Mouse (Mus musculus) stomach, embryonic 14.5 days (tissue): ENCODE results near the gene Galnt17. TPM values are rescaled to one million over a fixed set of nuclear protein-coding genes. Genes with fewer than 3 reads are reported as not detected.

Source experiments
- ATAC-seq: fragments of 200-750 bp; cut with Nextera tagmentation; 2 replicates; pipeline ENCODE4 v1.8.0; 2017; ENCODE audit warnings: low read depth, moderate TSS enrichment; ENCODE audit not compliant: insufficient number of reproducible peaks, insufficient read depth, low FRiP score
- H3K27ac ChIP-seq: fragments of 300-500 bp; sonication (generic); 2 replicates; pipeline ENCODE4 v1.5.1; 2014; ENCODE audit warnings: mild to moderate bottlenecking, low read length, moderate library complexity, mixed read lengths
- H3K27me3 ChIP-seq: fragments of 300-500 bp; sonication (generic); 2 replicates; pipeline ENCODE4 v1.6.1; 2014; ENCODE audit warnings: low read length, control low read depth, mixed read lengths; ENCODE audit not compliant: control insufficient read depth, insufficient read depth
- H3K36me3 ChIP-seq: fragments of 300-500 bp; sonication (generic); 2 replicates; pipeline ENCODE4 v1.6.1; 2014; ENCODE audit warnings: mild to moderate bottlenecking, control low read depth, low read length, moderate library complexity, mixed read lengths; ENCODE audit not compliant: control insufficient read depth, insufficient read depth
- H3K4me1 ChIP-seq: fragments of 300-500 bp; sonication (generic); 2 replicates; pipeline ENCODE4 v1.6.1; 2014; ENCODE audit warnings: low read length, control low read depth, mixed read lengths; ENCODE audit not compliant: control insufficient read depth, insufficient read depth
- H3K4me2 ChIP-seq: fragments of 300-500 bp; sonication (generic); replicated peaks from 2 replicates; pipeline ENCODE4 v1.6.1; 2014; ENCODE audit warnings: low read depth, low read length, control low read depth
- H3K4me3 ChIP-seq: fragments of 300-500 bp; sonication (generic); 2 replicates; pipeline ENCODE4 v1.5.1; 2014; ENCODE audit warnings: low read depth, low read length, control low read depth
- H3K9ac ChIP-seq: fragments of 300-500 bp; sonication (generic); replicated peaks from 2 replicates; pipeline ENCODE4 v1.6.1; 2014; ENCODE audit warnings: low read depth, mild to moderate bottlenecking, control low read depth, low read length, moderate library complexity, mixed read lengths
- H3K9me3 ChIP-seq: fragments of 300-500 bp; sonication (generic); 2 replicates; pipeline ENCODE4 v1.6.1; 2016; ENCODE audit warnings: low read depth, low read length, control low read depth; ENCODE audit not compliant: control insufficient read depth
- WGBS: fragments of 180-500 bp; shearing (Covaris S2); extraction: QIAGEN DNeasy Blood & Tissue Kit; methylation state at CpG from one replicate; pipeline ENCODE4 v1.1.7; 2014; 5-methylcytosine and 5-hydroxymethylcytosine counted together
- polyA plus RNA-seq: library from polyadenylated mRNA; unstranded; fragments of >200 nt; fragmentation: Nextera tagmentation; extraction: Ambion mirVana; gene quantifications from 2 replicates; pipeline ENCODE4 v1.2.1, GENCODE M21; 2014

The Galnt17 gene
- polyA plus RNA-seq, 1 experiment from 2014 or later = 1.9 TPM

GRCm38 (mm10) chr5:130950421-130950820 lies 357.9 kb downstream of the Galnt17 start:
- Histone ChIP-seq H3K36me3 (no peaks in the 10 kb centered on the region), H3K4me3 (no peak overlapping the region), H3K27me3 (no peaks in the 10 kb centered on the region), H3K4me2 (no peak overlapping the region), H3K27ac (no peak overlapping the region), H3K9me3 (peaks cover 5% of the 10 kb centered on the region; the same call in 1 of the 2 replicates), H3K9ac (no peak overlapping the region), H3K4me1 (no peaks in the 10 kb centered on the region)
- 0 out of 2 replicates have a peak, but pooled peaks have one; percentile 28 for ATAC-seq
- WGBS = 39% methylated on average over 4 of the region's 4 CpGs

- Histone ChIP-seq H3K4me1 (no peaks in the 10 kb centered on the region), H3K27me3 (no peaks in the 10 kb centered on the region), H3K27ac (no peak overlapping the region), H3K4me2 (no peak overlapping the region), H3K9me3 (peaks cover 5% of the 10 kb centered on the region; the same call in 1 of the 2 replicates), H3K4me3 (no peak overlapping the region), H3K36me3 (no peaks in the 10 kb centered on the region), H3K9ac (no peak overlapping the region)
- no peak for ATAC-seq
- 56% methylated on average over 1 of the region's 1 CpGs for WGBS
These were observed 358.6 kb downstream of the Galnt17 start for GRCm38 (mm10) chr5:130949710-130950109.

DNA sequence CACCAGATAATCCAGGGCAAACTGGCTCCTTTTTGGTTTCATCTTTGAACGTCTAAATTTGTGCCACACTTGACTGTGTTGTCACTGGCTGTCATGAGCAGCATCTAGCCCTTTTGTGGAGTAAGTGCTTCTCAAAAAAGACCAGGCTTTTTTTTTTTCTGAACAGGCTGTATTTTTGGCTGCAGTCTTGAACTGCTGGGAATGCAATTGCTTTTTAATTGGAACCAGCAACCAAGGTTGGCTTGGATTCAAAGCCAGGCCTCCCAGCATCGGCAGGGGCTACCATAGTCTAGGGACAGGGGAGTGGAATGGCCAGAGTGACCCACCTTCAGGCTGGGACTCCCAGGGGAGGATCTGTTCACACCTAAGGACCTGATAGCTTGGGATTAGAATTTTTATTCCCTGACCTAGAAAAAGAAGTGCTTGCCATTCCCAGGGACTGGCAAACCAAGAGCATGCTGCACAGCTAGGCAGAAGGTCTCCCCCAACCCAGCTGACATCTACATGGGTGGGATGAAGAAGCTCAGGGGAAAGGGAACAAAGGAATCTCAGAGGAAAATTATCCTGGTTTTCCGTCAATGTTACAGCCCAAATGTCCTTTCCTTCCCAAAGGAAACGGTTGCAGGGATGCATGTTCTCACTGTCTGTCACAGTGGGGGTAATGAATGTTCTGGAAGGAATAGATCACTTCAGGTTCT lies 369.2 kb downstream of the Galnt17 start:
- Histone ChIP-seq H3K4me2 (no peak overlapping the region), H3K27ac (no peak overlapping the region), H3K9ac (no peak overlapping the region), H3K4me3 (no peak overlapping the region), H3K4me1 (0 out of 2 replicates have a peak, but pooled peaks cover 3% of the 10 kb centered on the region), H3K36me3 (no peaks in the 10 kb centered on the region), H3K27me3 (no peaks in the 10 kb centered on the region), H3K9me3 (no peaks in the 10 kb centered on the region)
- WGBS = 30% methylated on average over 4 of the region's 4 CpGs
- ATAC-seq = no peak

DNA sequence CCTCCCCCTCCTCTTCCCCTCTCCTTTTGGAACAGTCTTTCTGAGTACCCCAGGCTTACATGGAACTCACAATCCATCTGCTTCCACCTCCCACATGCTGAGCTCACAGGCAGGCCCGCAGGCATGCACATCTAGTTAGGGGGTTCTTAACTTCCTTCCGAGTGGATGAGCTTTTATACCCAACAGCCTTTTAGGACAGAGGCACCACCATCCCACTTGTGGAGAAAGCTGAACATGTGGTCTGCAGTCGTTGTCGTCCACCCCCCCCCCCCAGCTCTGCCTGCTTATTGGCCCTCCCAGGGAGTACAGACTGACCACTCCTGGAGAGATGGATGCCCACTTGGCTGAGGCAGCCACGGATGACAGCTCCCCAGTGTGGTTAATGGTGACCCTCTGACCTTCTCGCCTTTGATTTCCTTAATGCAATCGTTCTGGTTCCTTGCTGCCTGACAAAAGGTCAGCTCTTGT lies 370.0 kb downstream of the Galnt17 start:
- ATAC-seq = peak; percentile 74; the same call in 1 of the 2 replicates
- Histone ChIP-seq H3K9ac (no peak overlapping the region), H3K27ac (0 out of 2 replicates have a peak overlapping the region, but pooled peaks have one; percentile 15), H3K4me1 (0 out of 2 replicates have a peak, but pooled peaks cover 2% of the 10 kb centered on the region), H3K4me2 (no peak overlapping the region), H3K9me3 (no peaks in the 10 kb centered on the region), H3K27me3 (no peaks in the 10 kb centered on the region), H3K4me3 (no peak overlapping the region), H3K36me3 (no peaks in the 10 kb centered on the region)
- 11% methylated on average over 7 of the region's 7 CpGs for WGBS

DNA sequence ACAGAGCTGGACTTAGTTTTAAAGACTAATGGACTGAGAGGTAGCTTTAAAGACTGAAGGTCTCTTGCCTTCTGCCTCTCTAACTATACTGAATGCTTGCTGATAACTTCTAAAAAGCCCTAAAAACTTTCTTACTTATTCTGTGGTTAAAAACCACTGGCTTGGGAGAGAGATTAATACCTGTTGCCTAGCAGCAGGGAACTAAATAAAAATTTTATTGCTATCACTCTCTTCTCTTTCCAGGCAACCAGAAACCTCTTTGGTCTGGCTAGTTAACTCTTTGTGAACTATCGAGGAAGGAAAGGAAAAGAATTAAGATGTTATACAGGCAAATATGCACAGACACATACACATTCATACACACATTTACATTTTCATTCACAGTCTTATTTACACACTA lies 377.3 kb downstream of the Galnt17 start:
- Histone ChIP-seq H3K27me3 (no peaks in the 10 kb centered on the region), H3K4me3 (no peak overlapping the region), H3K9me3 (no peaks in the 10 kb centered on the region), H3K27ac (no peak overlapping the region), H3K4me2 (no peak overlapping the region), H3K36me3 (no peaks in the 10 kb centered on the region), H3K9ac (no peak overlapping the region), H3K4me1 (no peaks in the 10 kb centered on the region)
- 100% methylated on average over 1 of the region's 1 CpGs for WGBS
- no peak for ATAC-seq

DNA sequence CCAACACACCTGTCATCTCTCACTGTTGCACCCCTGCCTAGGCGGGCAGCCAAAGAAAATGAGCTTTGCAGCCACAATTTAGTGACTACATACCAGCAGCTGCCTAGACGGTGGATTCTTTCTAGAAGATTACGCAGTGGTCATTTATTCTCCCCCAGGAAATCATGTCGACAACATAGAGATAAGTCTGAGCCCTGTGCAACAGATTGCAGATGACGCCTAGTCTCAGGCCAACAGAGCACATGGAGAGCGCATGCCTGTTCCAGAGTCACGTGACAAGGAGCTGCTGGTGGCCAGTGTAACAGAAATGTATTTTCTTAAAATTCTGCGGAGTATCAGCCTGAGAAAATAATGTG lies 380.5 kb downstream of the Galnt17 start:
- H3K27me3 ChIP-seq = no peaks in the 10 kb centered on the region
- H3K4me1 ChIP-seq = no peaks in the 10 kb centered on the region
- no peak for ATAC-seq
- H3K9me3 ChIP-seq = no peaks in the 10 kb centered on the region
- no peak overlapping the region for H3K4me3 ChIP-seq
- H3K27ac ChIP-seq = no peak overlapping the region
- WGBS = 53% methylated on average over 8 of the region's 8 CpGs
- no peak overlapping the region for H3K9ac ChIP-seq
- H3K4me2 ChIP-seq = no peak overlapping the region
- no peaks in the 10 kb centered on the region for H3K36me3 ChIP-seq

- no peaks in the 10 kb centered on the region for H3K36me3 ChIP-seq
- H3K4me2 ChIP-seq = no peak overlapping the region
- no peak overlapping the region for H3K9ac ChIP-seq
- no peak for ATAC-seq
- WGBS = 83% methylated on average over 3 of the region's 3 CpGs
- H3K27me3 ChIP-seq = no peaks in the 10 kb centered on the region
- no peaks in the 10 kb centered on the region for H3K9me3 ChIP-seq
- H3K27ac ChIP-seq = no peak overlapping the region
- H3K4me1 ChIP-seq = no peaks in the 10 kb centered on the region
- H3K4me3 ChIP-seq = no peak overlapping the region
These were observed 381.0 kb downstream of the Galnt17 start for GRCm38 (mm10) chr5:130927138-130927793.

- Histone ChIP-seq H3K36me3 (no peaks in the 10 kb centered on the region), H3K4me2 (no peak overlapping the region), H3K4me3 (no peak overlapping the region), H3K4me1 (no peaks in the 10 kb centered on the region), H3K27me3 (no peaks in the 10 kb centered on the region), H3K27ac (no peak overlapping the region), H3K9me3 (no peaks in the 10 kb centered on the region), H3K9ac (no peak overlapping the region)
- no peak for ATAC-seq
- WGBS = 93% methylated on average over 7 of the region's 7 CpGs
These were observed 382.6 kb downstream of the Galnt17 start for GRCm38 (mm10) chr5:130925681-130926080.
